Mouse (Mus musculus): ENCODE results near the gene Dpp6. TPM values are rescaled to one million over a fixed set of nuclear protein-coding genes. Genes with fewer than 3 reads are reported as not detected.

Gene Dpp6
- polyA plus RNA-seq, 1 experiment from 2014 or later, result 21.4 TPM

- Histone ChIP-seq H3K9ac (replicated peaks) (no peak overlapping the region), H3K9me3 (no peaks in the 10 kb centered on the region), H3K36me3 (no peaks in the 10 kb centered on the region), H3K4me1 (no peaks in the 10 kb centered on the region), H3K27ac (replicated peaks) (no peak overlapping the region), H3K4me3 (no peak overlapping the region), H3K4me2 (replicated peaks) (no peak overlapping the region), H3K27me3 (no peaks in the 10 kb centered on the region)
- ATAC-seq (ENCODE audit: low FRiP score, low read depth), result 0 out of 2 replicates have a peak, but pooled peaks have one; percentile 52
- 65% methylated on average over 3 of the region's 3 CpGs for WGBS
Measured at GRCm38 (mm10) chr5:27242078-27242477, 425.1 kb downstream of the Dpp6 start.

GRCm38 (mm10) chr5:27243226-27243625 lies 426.2 kb downstream of the Dpp6 start:
- WGBS, result 75% methylated on average over 1 of the region's 1 CpGs
- Histone ChIP-seq H3K36me3 (no peaks in the 10 kb centered on the region), H3K4me1 (no peaks in the 10 kb centered on the region), H3K4me3 (no peak overlapping the region), H3K4me2 (replicated peaks) (no peak overlapping the region), H3K9me3 (no peaks in the 10 kb centered on the region), H3K27me3 (no peaks in the 10 kb centered on the region), H3K27ac (replicated peaks) (no peak overlapping the region), H3K9ac (replicated peaks) (no peak overlapping the region)
- no peak for ATAC-seq (ENCODE audit: low FRiP score, low read depth)

- no peaks in the 10 kb centered on the region for H3K36me3 ChIP-seq
- H3K9ac ChIP-seq (replicated peaks), result no peak overlapping the region
- no peak for ATAC-seq (ENCODE audit: low FRiP score, low read depth)
- no peak overlapping the region for H3K4me3 ChIP-seq
- H3K4me1 ChIP-seq, result no peaks in the 10 kb centered on the region
- H3K4me2 ChIP-seq (replicated peaks), result no peak overlapping the region
- H3K27me3 ChIP-seq, result no peaks in the 10 kb centered on the region
- 83% methylated on average over 3 of the region's 3 CpGs for WGBS
- no peaks in the 10 kb centered on the region for H3K9me3 ChIP-seq
- H3K27ac ChIP-seq (replicated peaks), result no peak overlapping the region
Measured at GRCm38 (mm10) chr5:27247793-27248192, 430.8 kb downstream of the Dpp6 start.

GRCm38 (mm10) chr5:27248685-27249084 lies 431.7 kb downstream of the Dpp6 start:
- Histone ChIP-seq H3K4me1 (no peaks in the 10 kb centered on the region), H3K4me3 (no peak overlapping the region)
- WGBS, result 78% methylated on average over 2 of the region's 2 CpGs

GRCm38 (mm10) chr5:27249951-27250350 lies 432.9 kb downstream of the Dpp6 start:
- Histone ChIP-seq H3K4me2 (replicated peaks) (no peak overlapping the region), H3K4me3 (no peak overlapping the region), H3K36me3 (no peaks in the 10 kb centered on the region), H3K27ac (replicated peaks) (no peak overlapping the region), H3K4me1 (no peaks in the 10 kb centered on the region), H3K9ac (replicated peaks) (no peak overlapping the region), H3K27me3 (no peaks in the 10 kb centered on the region), H3K9me3 (no peaks in the 10 kb centered on the region)
- no peak for ATAC-seq (ENCODE audit: low FRiP score, low read depth)
- WGBS, result 68% methylated on average over 4 of the region's 4 CpGs

More at GRCm38 (mm10) chr5:27248685-27249084, 431.7 kb downstream of the Dpp6 start:
- Histone ChIP-seq H3K4me2 (replicated peaks) (no peak overlapping the region), H3K27me3 (no peaks in the 10 kb centered on the region), H3K9me3 (no peaks in the 10 kb centered on the region), H3K9ac (replicated peaks) (no peak overlapping the region), H3K36me3 (no peaks in the 10 kb centered on the region), H3K27ac (replicated peaks) (no peak overlapping the region)
- ATAC-seq (ENCODE audit: low FRiP score, low read depth), result no peak

- no peak overlapping the region for H3K4me2 ChIP-seq (replicated peaks)
- ATAC-seq (ENCODE audit: low FRiP score, low read depth), result no peak
- WGBS, result 95% methylated on average over 3 of the region's 3 CpGs
Measured at GRCm38 (mm10) chr5:27250906-27251305, 433.9 kb downstream of the Dpp6 start.

GRCm38 (mm10) chr5:27251361-27251760 lies 434.4 kb downstream of the Dpp6 start:
- Histone ChIP-seq H3K27ac (replicated peaks) (no peak overlapping the region), H3K9ac (replicated peaks) (no peak overlapping the region), H3K9me3 (no peaks in the 10 kb centered on the region), H3K36me3 (no peaks in the 10 kb centered on the region), H3K27me3 (no peaks in the 10 kb centered on the region), H3K4me1 (no peaks in the 10 kb centered on the region), H3K4me3 (no peak overlapping the region), H3K4me2 (replicated peaks) (no peak overlapping the region)
- ATAC-seq (ENCODE audit: low FRiP score, low read depth), result no peak

More at GRCm38 (mm10) chr5:27250906-27251305, 433.9 kb downstream of the Dpp6 start:
- H3K36me3 ChIP-seq, result no peaks in the 10 kb centered on the region
- H3K9ac ChIP-seq (replicated peaks), result no peak overlapping the region
- H3K4me1 ChIP-seq, result no peaks in the 10 kb centered on the region
- no peak overlapping the region for H3K4me3 ChIP-seq
- H3K27ac ChIP-seq (replicated peaks), result no peak overlapping the region
- H3K27me3 ChIP-seq, result no peaks in the 10 kb centered on the region
- no peaks in the 10 kb centered on the region for H3K9me3 ChIP-seq

GRCm38 (mm10) chr5:27255247-27255646 lies 438.2 kb downstream of the Dpp6 start:
- Histone ChIP-seq H3K9ac (replicated peaks) (no peak overlapping the region), H3K36me3 (no peaks in the 10 kb centered on the region), H3K27me3 (no peaks in the 10 kb centered on the region), H3K4me1 (no peaks in the 10 kb centered on the region), H3K4me2 (replicated peaks) (no peak overlapping the region), H3K27ac (replicated peaks) (no peak overlapping the region), H3K9me3 (no peaks in the 10 kb centered on the region), H3K4me3 (no peak overlapping the region)
- no peak for ATAC-seq (ENCODE audit: low FRiP score, low read depth)
- WGBS, result 82% methylated on average over 2 of the region's 2 CpGs

GRCm38 (mm10) chr5:27258636-27259035 lies 441.6 kb downstream of the Dpp6 start:
- Histone ChIP-seq H3K4me3 (no peak overlapping the region), H3K36me3 (no peaks in the 10 kb centered on the region), H3K27ac (replicated peaks) (no peak overlapping the region), H3K4me1 (peaks cover 21% of the 10 kb centered on the region), H3K9me3 (no peaks in the 10 kb centered on the region), H3K9ac (replicated peaks) (no peak overlapping the region), H3K4me2 (replicated peaks) (no peak overlapping the region), H3K27me3 (no peaks in the 10 kb centered on the region)
- ATAC-seq (ENCODE audit: low FRiP score, low read depth), result no peak
- 90% methylated on average over 3 of the region's 3 CpGs for WGBS

- Histone ChIP-seq H3K4me3 (peak overlapping the region; percentile 45), H3K4me1 (peaks cover 23% of the 10 kb centered on the region), H3K9ac (replicated peaks) (peak overlapping the region; percentile 66), H3K4me2 (replicated peaks) (peak overlapping the region; percentile 63), H3K27ac (replicated peaks) (peak overlapping the region; percentile 71), H3K36me3 (no peaks in the 10 kb centered on the region), H3K9me3 (no peaks in the 10 kb centered on the region), H3K27me3 (no peaks in the 10 kb centered on the region)
- WGBS, result 4% methylated on average over 27 of the region's 27 CpGs
- peak; percentile 95 for ATAC-seq (ENCODE audit: low FRiP score, low read depth)
Measured at GRCm38 (mm10) chr5:27261746-27262727, 445.0 kb downstream of the Dpp6 start.

GRCm38 (mm10) chr5:27262751-27263150 lies 445.7 kb downstream of the Dpp6 start:
- peaks cover 23% of the 10 kb centered on the region for H3K4me1 ChIP-seq
- 0 out of 2 replicates have a peak, but pooled peaks have one; percentile 4 for ATAC-seq (ENCODE audit: low FRiP score, low read depth)
- H3K27me3 ChIP-seq, result no peaks in the 10 kb centered on the region
- H3K4me2 ChIP-seq (replicated peaks), result peak overlapping the region; percentile 63
- peak overlapping the region; percentile 45 for H3K4me3 ChIP-seq
- no peaks in the 10 kb centered on the region for H3K9me3 ChIP-seq
- H3K27ac ChIP-seq (replicated peaks), result peak overlapping the region; percentile 71; the same call in 1 of the 2 replicates
- 46% methylated on average over 1 of the region's 1 CpGs for WGBS
- no peaks in the 10 kb centered on the region for H3K36me3 ChIP-seq
- H3K9ac ChIP-seq (replicated peaks), result peak overlapping the region; percentile 66; the same call in 1 of the 2 replicates

- no peak overlapping the region for H3K4me3 ChIP-seq
- no peak overlapping the region for H3K9ac ChIP-seq (replicated peaks)
- no peaks in the 10 kb centered on the region for H3K27me3 ChIP-seq
- H3K4me1 ChIP-seq, result peaks cover 23% of the 10 kb centered on the region
- no peaks in the 10 kb centered on the region for H3K9me3 ChIP-seq
- H3K27ac ChIP-seq (replicated peaks), result no peak overlapping the region
- ATAC-seq (ENCODE audit: low FRiP score, low read depth), result no peak
- peak overlapping the region; percentile 7; the same call in 1 of the 2 replicates for H3K4me2 ChIP-seq (replicated peaks)
- WGBS, result 88% methylated on average over 3 of the region's 3 CpGs
- H3K36me3 ChIP-seq, result no peaks in the 10 kb centered on the region
Measured at GRCm38 (mm10) chr5:27265281-27265680, 448.3 kb downstream of the Dpp6 start.

All from midbrain, embryonic 12.5 days (tissue).